Mouse (Mus musculus) lung, postnatal 0 days (tissue): ENCODE measurements around the gene P4hb. TPM values are rescaled to one million over a fixed set of nuclear protein-coding genes. Genes with fewer than 3 reads are reported as not detected.

Experiments
- ATAC-seq: fragments of 200-750 bp; cut with Nextera tagmentation; 2 replicates; pipeline ENCODE4 v1.8.0; 2017; ENCODE audit warnings: moderate library complexity
- DNase-seq: peaks from one replicate; pipeline ENCODE4 v3.0.0-alpha.2; 2016; ENCODE audit warnings: low spot score
- H3K27ac ChIP-seq: fragments of 300-500 bp; sonication (generic); 2 replicates; pipeline ENCODE4 v1.5.1; 2014; ENCODE audit warnings: antibody characterized with exemption, mild to moderate bottlenecking, low read length, mixed read lengths
- H3K27me3 ChIP-seq: fragments of 300-500 bp; sonication (generic); replicated peaks from 2 replicates; pipeline ENCODE4 v1.6.1; 2014; ENCODE audit warnings: low read length, mixed read lengths; ENCODE audit not compliant: insufficient read depth
- H3K36me3 ChIP-seq: fragments of 300-500 bp; sonication (generic); 2 replicates; pipeline ENCODE4 v1.6.1; 2014; ENCODE audit warnings: low read length, mixed read lengths; ENCODE audit not compliant: insufficient read depth
- H3K4me1 ChIP-seq: fragments of 300-500 bp; sonication (generic); 2 replicates; pipeline ENCODE4 v1.6.1; 2014; ENCODE audit warnings: antibody characterized with exemption, low read depth, low read length, mixed read lengths; ENCODE audit not compliant: insufficient read depth
- H3K4me2 ChIP-seq: fragments of 300-500 bp; sonication (generic); replicated peaks from 2 replicates; pipeline ENCODE4 v1.6.1; 2014; ENCODE audit warnings: low read depth, mild to moderate bottlenecking, low read length, moderate library complexity, mixed read lengths
- H3K4me3 ChIP-seq: fragments of 300-500 bp; sonication (generic); 2 replicates; pipeline ENCODE4 v1.5.1; 2014; ENCODE audit warnings: low read depth, low read length
- H3K9ac ChIP-seq: fragments of 300-500 bp; sonication (generic); replicated peaks from 2 replicates; pipeline ENCODE4 v1.6.1; 2014; ENCODE audit warnings: low read depth, mild to moderate bottlenecking
- H3K9me3 ChIP-seq: fragments of 300-500 bp; sonication (generic); 2 replicates; pipeline ENCODE4 v1.6.1; 2016; ENCODE audit warnings: low read length, mixed read lengths
- CTCF ChIP-seq: IDR thresholded peaks from 2 replicates; pipeline ENCODE4 v1.5.1; 2016; ENCODE audit warnings: antibody characterized with exemption, mild to moderate bottlenecking
- EP300 ChIP-seq: IDR thresholded peaks from 2 replicates; pipeline ENCODE4 v1.6.1; 2016; ENCODE audit warnings: antibody characterized with exemption, mild to moderate bottlenecking, control low read depth
- WGBS: fragments of 180-500 bp; shearing (Covaris S2); extraction: QIAGEN DNeasy Blood & Tissue Kit; methylation state at CpG from one replicate; pipeline ENCODE4 v1.1.7; 2014; 5-methylcytosine and 5-hydroxymethylcytosine counted together
- polyA plus RNA-seq: library from polyadenylated mRNA; unstranded; fragments of >200 nt; fragmentation: Nextera tagmentation; extraction: Ambion mirVana; gene quantifications from 2 replicates; pipeline ENCODE4 v1.2.1, GENCODE M21; 2015

Gene P4hb
- polyA plus RNA-seq, 1 experiment from 2014 or later, result 555 TPM

DNA sequence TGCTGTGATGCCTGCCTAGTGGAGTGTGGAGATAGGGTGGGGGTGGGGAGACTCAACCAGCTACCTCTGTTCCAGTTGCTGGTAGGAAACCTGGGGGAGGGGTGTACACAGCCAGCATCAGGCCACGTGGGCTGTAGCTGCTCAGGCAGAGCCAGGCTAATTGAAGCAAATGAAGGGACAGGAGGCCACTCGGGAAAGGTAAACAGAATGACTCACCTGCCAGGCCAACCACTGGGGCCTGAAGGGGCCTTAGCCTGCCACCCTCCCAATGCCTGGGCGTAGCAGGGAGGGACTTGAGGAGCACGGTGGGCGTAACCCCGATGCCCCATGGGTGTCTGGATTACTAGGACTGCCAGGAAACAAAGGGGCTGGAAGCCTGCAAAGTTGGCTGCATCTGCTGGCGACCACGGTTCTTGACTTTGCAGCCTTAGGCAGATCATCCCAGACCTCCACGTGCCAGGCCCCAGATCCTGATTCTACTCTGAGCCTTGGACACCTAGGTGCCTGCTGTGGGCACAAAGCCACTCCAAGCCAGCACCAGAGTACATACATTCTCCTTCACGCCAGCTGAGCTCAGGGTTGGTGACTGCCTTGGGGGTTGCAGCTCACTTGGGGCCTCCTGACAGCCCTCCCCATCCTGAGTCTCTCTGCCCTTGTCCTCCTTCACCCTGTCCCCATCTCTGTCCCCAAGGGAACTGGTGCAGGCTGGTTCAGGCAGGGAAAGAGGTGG, 33.6 kb downstream of the P4hb start:
- Histone ChIP-seq H3K4me1 (peaks cover 4% of the 10 kb centered on the region; the same call in 1 of the 2 replicates), H3K9ac (no peak overlapping the region), H3K4me2 (no peak overlapping the region), H3K36me3 (peaks cover 19% of the 10 kb centered on the region; the same call in 1 of the 2 replicates), H3K9me3 (no peaks in the 10 kb centered on the region), H3K27me3 (no peaks in the 10 kb centered on the region), H3K4me3 (no peak overlapping the region), H3K27ac (peak overlapping the region; percentile 77)
- 18% methylated on average over 9 of the region's 10 CpGs for WGBS
- ATAC-seq, result peak; percentile 91
- DNase-seq, result peak; percentile 93
- TF ChIP-seq EP300 (peak; percentile 39; the same call in 1 of the 2 replicates), CTCF (no peak)

DNA sequence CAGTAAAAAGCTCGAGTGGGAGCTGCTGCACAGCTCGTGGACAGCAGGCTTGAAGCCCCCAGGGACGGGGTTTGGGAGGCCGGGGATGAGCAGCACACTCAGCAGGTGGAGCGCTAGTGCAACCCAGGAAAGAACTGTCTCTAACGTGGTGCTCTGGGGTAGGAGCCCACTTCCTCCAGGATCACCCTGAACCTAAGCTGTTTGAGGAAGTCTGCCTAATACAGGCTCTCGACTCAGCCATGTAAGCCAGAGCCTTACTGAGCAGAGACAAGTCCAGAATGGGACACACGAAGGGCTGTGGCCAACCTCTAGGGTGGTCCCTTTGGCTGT, 34.1 kb downstream of the P4hb start:
- H3K36me3 ChIP-seq, result peaks cover 13% of the 10 kb centered on the region; the same call in 1 of the 2 replicates
- no peak for TF ChIP-seq CTCF
- TF ChIP-seq EP300, result no peak
- no peaks in the 10 kb centered on the region for H3K9me3 ChIP-seq
- peaks cover 4% of the 10 kb centered on the region; the same call in 1 of the 2 replicates for H3K4me1 ChIP-seq
- no peak overlapping the region for H3K4me3 ChIP-seq
- WGBS, result 39% methylated on average over 8 of the region's 8 CpGs
- DNase-seq (no peak), ATAC-seq (no peak)
- no peak overlapping the region for H3K4me2 ChIP-seq
- peak overlapping the region; percentile 71 for H3K27ac ChIP-seq
- no peaks in the 10 kb centered on the region for H3K27me3 ChIP-seq
- H3K9ac ChIP-seq, result no peak overlapping the region

DNA sequence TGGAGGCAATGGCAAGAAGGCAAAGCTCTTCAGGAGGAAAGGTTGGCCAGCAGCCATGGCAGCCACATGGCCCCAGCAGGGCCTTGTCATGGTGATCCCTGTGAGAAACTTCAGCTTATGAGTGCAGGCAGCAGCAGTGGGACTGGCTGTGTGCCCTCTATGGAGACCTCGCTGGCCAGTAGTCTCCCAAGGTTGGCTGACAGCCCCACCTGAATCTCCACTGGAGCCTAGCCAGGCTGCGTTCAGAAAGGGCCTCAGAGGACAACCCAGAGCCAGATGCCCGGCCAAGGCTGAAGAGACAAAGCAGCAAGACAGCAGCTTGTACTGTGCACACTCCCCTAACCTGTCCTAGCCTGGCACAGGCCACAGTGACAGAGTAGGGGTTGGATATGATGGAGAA, 34.6 kb downstream of the P4hb start:
- Histone ChIP-seq H3K9ac (no peak overlapping the region), H3K27ac (peak overlapping the region; percentile 71), H3K4me2 (no peak overlapping the region), H3K9me3 (no peaks in the 10 kb centered on the region), H3K4me3 (no peak overlapping the region), H3K36me3 (peaks cover 9% of the 10 kb centered on the region; the same call in 1 of the 2 replicates), H3K27me3 (no peaks in the 10 kb centered on the region), H3K4me1 (peaks cover 4% of the 10 kb centered on the region; the same call in 1 of the 2 replicates)
- peak; percentile 69 for DNase-seq
- 0 out of 2 replicates have a peak, but pooled peaks have one; percentile 2 for ATAC-seq
- TF ChIP-seq CTCF (no peak), EP300 (no peak)
- 37% methylated on average over 3 of the region's 3 CpGs for WGBS

DNA sequence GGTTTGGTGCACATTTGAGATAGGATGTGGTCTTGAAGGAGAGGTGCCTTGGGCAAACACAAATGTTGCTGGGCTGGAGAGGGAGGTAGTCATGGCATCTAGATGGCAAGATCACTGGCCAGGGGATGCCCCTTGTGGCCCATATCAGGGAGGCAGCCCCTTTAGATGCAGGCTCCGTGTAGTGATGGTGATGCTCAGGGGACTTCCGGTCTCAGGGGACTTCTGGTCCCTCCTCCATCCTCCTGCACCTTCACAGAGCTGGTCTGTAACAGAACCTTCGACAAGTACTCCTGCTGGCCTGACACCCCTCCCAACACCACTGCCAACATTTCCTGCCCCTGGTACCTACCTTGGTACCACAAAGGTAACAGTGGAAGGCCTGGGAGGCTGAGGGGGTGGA, 37.2 kb downstream of the P4hb start:
- Histone ChIP-seq H3K4me2 (no peak overlapping the region), H3K9ac (no peak overlapping the region), H3K9me3 (no peaks in the 10 kb centered on the region), H3K4me1 (peaks cover 5% of the 10 kb centered on the region; the same call in 1 of the 2 replicates), H3K27me3 (peaks cover 21% of the 10 kb centered on the region), H3K36me3 (no peaks in the 10 kb centered on the region), H3K4me3 (no peak overlapping the region), H3K27ac (no peak overlapping the region)
- WGBS, result 73% methylated on average over 3 of the region's 3 CpGs
- TF ChIP-seq CTCF, result no peak
- TF ChIP-seq EP300, result no peak
- no peak for DNase-seq
- ATAC-seq, result no peak

DNA sequence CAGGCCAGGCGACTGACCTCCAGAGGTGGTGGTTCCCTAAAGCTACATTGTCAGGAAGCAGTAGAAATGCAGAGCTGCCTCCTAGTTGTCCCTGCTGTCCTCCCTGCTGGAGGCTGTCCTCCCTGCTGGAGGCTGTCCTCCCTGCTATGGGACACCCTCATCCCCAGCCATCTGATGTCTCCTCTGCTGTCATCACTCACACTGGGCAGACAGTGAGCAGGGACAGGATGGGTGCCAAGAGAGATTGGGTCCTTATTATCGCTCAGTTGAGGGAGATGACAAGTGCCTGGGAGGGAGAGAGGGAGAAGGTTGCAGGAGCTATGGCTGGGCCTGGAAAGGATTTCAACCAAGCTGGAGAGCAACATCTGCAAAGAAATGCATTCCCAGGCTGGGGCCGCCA, 37.9 kb downstream of the P4hb start:
- no peak overlapping the region for H3K9ac ChIP-seq
- H3K4me2 ChIP-seq, result no peak overlapping the region
- no peak for TF ChIP-seq CTCF
- no peak for TF ChIP-seq EP300
- DNase-seq (no peak), ATAC-seq (no peak)
- H3K4me1 ChIP-seq, result peaks cover 6% of the 10 kb centered on the region; the same call in 1 of the 2 replicates
- no peaks in the 10 kb centered on the region for H3K9me3 ChIP-seq
- H3K27ac ChIP-seq, result no peak overlapping the region
- no peak overlapping the region for H3K4me3 ChIP-seq
- H3K27me3 ChIP-seq, result peaks cover 28% of the 10 kb centered on the region
- H3K36me3 ChIP-seq, result no peaks in the 10 kb centered on the region
- 66% methylated on average over 3 of the region's 3 CpGs for WGBS

DNA sequence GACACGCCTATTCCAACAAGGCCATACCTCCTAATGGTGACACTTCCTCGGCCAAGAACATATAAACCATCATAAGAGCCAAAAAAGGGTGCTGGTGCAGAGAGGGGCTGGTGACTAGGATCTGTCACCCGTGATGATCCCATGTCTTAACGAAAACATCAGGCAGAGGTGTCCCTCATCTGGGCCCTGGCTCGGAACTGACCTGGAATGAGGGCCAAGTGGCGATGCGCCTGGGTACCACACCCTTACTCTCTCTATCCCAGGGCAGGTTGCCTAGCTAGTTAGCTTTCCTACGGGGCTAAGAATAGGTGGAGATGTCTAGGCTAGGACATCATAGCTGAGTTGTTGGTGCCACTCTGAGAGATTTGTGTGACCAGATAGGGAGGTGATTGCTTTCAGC, 39.0 kb downstream of the P4hb start:
- Histone ChIP-seq H3K4me1 (peaks cover 5% of the 10 kb centered on the region; the same call in 1 of the 2 replicates), H3K27ac (no peak overlapping the region), H3K27me3 (peaks cover 37% of the 10 kb centered on the region), H3K9ac (no peak overlapping the region), H3K4me2 (no peak overlapping the region), H3K36me3 (no peaks in the 10 kb centered on the region), H3K9me3 (no peaks in the 10 kb centered on the region), H3K4me3 (no peak overlapping the region)
- no peak for ATAC-seq
- DNase-seq, result no peak
- no peak for TF ChIP-seq EP300
- WGBS, result 76% methylated on average over 8 of the region's 8 CpGs
